Mouse (Mus musculus) liver, adult 2 months (tissue): ENCODE measurements around the gene Zzz3.

ENCODE experiments used
- CTCF ChIP-seq: fragments of 200-500 bp; IDR thresholded peaks from 2 replicates; pipeline ENCODE4 v1.5.1; 2011; ENCODE audit warnings: low read depth, low read length, control low read depth
- POLR2A ChIP-seq: fragments of 200-500 bp; IDR thresholded peaks from 2 replicates; pipeline ENCODE4 v1.6.1; 2011; ENCODE audit warnings: low read length, control low read depth; ENCODE audit not compliant: insufficient read depth; ENCODE audit errors: extremely low read depth

- TF ChIP-seq POLR2A (no peak), CTCF (no peak)
Observed at GRCm38 (mm10) chr3:152435590-152435989, 40.3 kb downstream of the Zzz3 start.
